In genomic region chr2:25180478-25180903, GRCm38 (mm10) we compare ENCODE assay signal across 8 mouse cellular contexts. TPM values are rescaled to one million over a fixed set of nuclear protein-coding genes. Genes with fewer than 3 reads are reported as not detected.
DNase-seq lines count a peak whose midpoint lies in the region; ATAC-seq and TF ChIP-seq lines count a peak whose summit lies in the region.

Gene Nrarp (plus strand): TSS chr2:25180758.

- no peak for TF ChIP-seq CTCF in G1E (IDR thresholded peaks at IDR 0.05; ENCODE audit: low read depth, low read length)

- WGBS in hindbrain, embryonic 10.5 days, result under 1% methylated on average over 35 of the region's 35 CpGs
- WGBS in lung, embryonic 16.5 days, result under 1% methylated on average over 35 of the region's 35 CpGs

- H3K4me1 ChIP-seq in G1E (ENCODE audit: insufficient read depth, low read depth, low read length), result peaks cover 15% of the 10 kb centered on the region
- H3K4me1 ChIP-seq in hindbrain, embryonic 10.5 days (replicated peaks), result peaks cover 84% of the 10 kb centered on the region
- H3K4me1 ChIP-seq in lung, embryonic 16.5 days (replicated peaks; ENCODE audit: control insufficient read depth, insufficient read depth, low read length), result peaks cover 28% of the 10 kb centered on the region

- ATAC-seq in G1E (ENCODE audit: extremely low read depth, insufficient number of reproducible peaks, low FRiP score, poor library complexity, severe bottlenecking), result no peak
- ATAC-seq in lung, embryonic 16.5 days (ENCODE audit: low read depth), result peak; percentile 92

- peaks cover 95% of the 10 kb centered on the region for H3K27me3 ChIP-seq in G1E (ENCODE audit: insufficient read depth, low read length)
- H3K27me3 ChIP-seq in hindbrain, embryonic 10.5 days (ENCODE audit: insufficient read depth, poor library complexity, severe bottlenecking), result peaks cover 20% of the 10 kb centered on the region
- peaks cover 26% of the 10 kb centered on the region for H3K27me3 ChIP-seq in lung, embryonic 16.5 days (ENCODE audit: control insufficient read depth, insufficient read depth, low read depth, low read length)

- peak within 1 kb of the TSS; percentile 98 for H3K27ac ChIP-seq in hindbrain, embryonic 10.5 days
- H3K27ac ChIP-seq in lung, embryonic 16.5 days (ENCODE audit: low read length), result peak within 1 kb of the TSS; percentile 83

- H3K4me2 ChIP-seq in lung, embryonic 16.5 days (ENCODE audit: low read depth, low read length), result peak within 1 kb of the TSS; percentile 87

- H3K4me3 ChIP-seq in G1E (ENCODE audit: low read depth, low read length), result peak within 1 kb of the TSS; percentile 51
- H3K4me3 ChIP-seq in hindbrain, embryonic 10.5 days, result peak within 1 kb of the TSS; percentile 85
- H3K4me3 ChIP-seq in lung, embryonic 16.5 days (ENCODE audit: low read length), result peak within 1 kb of the TSS; percentile 63

- peaks cover 12% of the 10 kb centered on the region for H3K9me3 ChIP-seq in G1E (replicated peaks)
- no peaks in the 10 kb centered on the region for H3K9me3 ChIP-seq in hindbrain, embryonic 10.5 days
- H3K9me3 ChIP-seq in lung, embryonic 16.5 days (ENCODE audit: control insufficient read depth, low read length), result no peaks in the 10 kb centered on the region

- H3K36me3 ChIP-seq in G1E (replicated peaks), result no peaks in the 10 kb centered on the region
- peaks cover 24% of the 10 kb centered on the region for H3K36me3 ChIP-seq in hindbrain, embryonic 10.5 days
- H3K36me3 ChIP-seq in lung, embryonic 16.5 days (ENCODE audit: control insufficient read depth, insufficient read depth, low read length), result no peaks in the 10 kb centered on the region

- peak within 1 kb of the TSS; percentile 77 for H3K9ac ChIP-seq in lung, embryonic 16.5 days (ENCODE audit: low read length)

- no peak for DNase-seq in G1E (ENCODE audit: low spot score)
- peak; percentile 86 for DNase-seq in cerebellum, adult 9-10 months
- peak; percentile 90 to 93 for DNase-seq in frontal cortex, adult 2 months (ENCODE audit: extremely low spot score in 1 of 2, low spot score in 1 of 2)
- DNase-seq in hindbrain, embryonic 10.5 days (ENCODE audit: low spot score), result peak; percentile 97
- peak; percentile 96 for DNase-seq in layer of hippocampus, adult 9-11 months
- peak; percentile 67 for DNase-seq in ovary, postnatal 10 days (ENCODE audit: low spot score)
- peak; percentile 81 to 89 for DNase-seq in thymus, postnatal 10 days (ENCODE audit: low spot score in 2 of 2)

RNA-seq across cellular contexts. Expression of gene Nrarp, which starts in this region (rescaled TPM):
- total RNA-seq in G1E (2014; fragmentation: Nextera tagmentation) (not detected in 2 replicates), G1E (2017) (0.16 TPM in 1 of 2 replicates, not detected in the other)
- polyA plus RNA-seq in G1E (2012), result not detected in 2 replicates
- 38.7 and 39.1 TPM in 2 replicates for polyA plus RNA-seq in frontal cortex, adult 2 months (2012; rRNA removed)
- polyA plus RNA-seq in hindbrain, embryonic 10.5 days (2016; fragmentation: Nextera tagmentation; extraction: Ambion mirVana), result 77.4 and 108 TPM in 2 replicates
- 9.8 and 10.0 TPM in 2 replicates for polyA plus RNA-seq in lung, embryonic 16.5 days (2015; fragmentation: Nextera tagmentation; extraction: Ambion mirVana)

Comparison
In these comparisons a context has a peak if more than half of its experiments do, and no peak if none do; other contexts are left out.
1. RNA of gene Nrarp (polyA plus RNA-seq): 77.4 to 108 TPM in hindbrain, embryonic 10.5 days, 38.7 to 39.1 TPM in frontal cortex, adult 2 months and 9.8 to 10.0 TPM in lung, embryonic 16.5 days; not detected in G1E; every median in the first group is over 10 times any median in the second.
2. Peak in every context shown above with its lines, with median percentiles within 50 percentile points of each other: H3K4me3 ChIP-seq.